Mouse (Mus musculus): ENCODE results near the gene Fnbp1l. TPM values are rescaled to one million over a fixed set of nuclear protein-coding genes. Genes with fewer than 3 reads are reported as not detected.

Fnbp1l gene
- polyA plus RNA-seq, 1 experiment from 2014 or later, result 117 TPM

GRCm38 (mm10) chr3:122629580-122629979 is 10.1 kb upstream of the Fnbp1l start:
- ChIA-PET POLR2A (no interaction called here), CTCF (no interaction called here)
- DNase-seq (ENCODE audit: low read depth, low spot score), result no peak
- no peak for TF ChIP-seq CTCF (IDR thresholded peaks at IDR 0.05)
- in situ Hi-C loops (cut with MboI; ENCODE audit: low pct_unique_long_range_greater_than_20kb), result no loop called here
- H3K27me3 ChIP-seq, result no peaks in the 10 kb centered on the region
- ATAC-seq, result peak; percentile 63

GRCm38 (mm10) chr3:122628956-122629355 is 9.4 kb upstream of the Fnbp1l start:
- no peaks in the 10 kb centered on the region for H3K27me3 ChIP-seq
- POLR2A ChIA-PET, result no interaction called here
- in situ Hi-C loops (cut with MboI; ENCODE audit: low pct_unique_long_range_greater_than_20kb), result no loop called here
- no peak for ATAC-seq
- no peak for TF ChIP-seq CTCF (IDR thresholded peaks at IDR 0.05)
- no peak for DNase-seq (ENCODE audit: low read depth, low spot score)
- CTCF ChIA-PET, result no interaction called here

GRCm38 (mm10) chr3:122628546-122628945 is 9.0 kb upstream of the Fnbp1l start:
- CTCF ChIA-PET, result no interaction called here
- TF ChIP-seq CTCF (IDR thresholded peaks at IDR 0.05), result no peak
- no peak for DNase-seq (ENCODE audit: low read depth, low spot score)
- POLR2A ChIA-PET, result no interaction called here
- in situ Hi-C loops (cut with MboI; ENCODE audit: low pct_unique_long_range_greater_than_20kb), result no loop called here
- no peak for ATAC-seq
- no peaks in the 10 kb centered on the region for H3K27me3 ChIP-seq

GRCm38 (mm10) chr3:122627846-122628245 is 8.3 kb upstream of the Fnbp1l start:
- CTCF ChIA-PET, result interaction anchor here (1.6 to 3.3 kb wide), 2 partner anchors 10 to 160 kb away, joined by 3 to 11 read pairs; no protein-coding TSS in a partner anchor
- TF ChIP-seq CTCF (IDR thresholded peaks at IDR 0.05), result no peak
- DNase-seq (ENCODE audit: low read depth, low spot score) (no peak), ATAC-seq (no peak)
- in situ Hi-C loops (cut with MboI; ENCODE audit: low pct_unique_long_range_greater_than_20kb), result no loop called here
- H3K27me3 ChIP-seq, result no peaks in the 10 kb centered on the region
- POLR2A ChIA-PET, result no interaction called here

GRCm38 (mm10) chr3:122624591-122624990 is 5.1 kb upstream of the Fnbp1l start:
- DNase-seq (ENCODE audit: low read depth, low spot score) (no peak), ATAC-seq (no peak)
- H3K27me3 ChIP-seq, result no peaks in the 10 kb centered on the region
- no peak for TF ChIP-seq CTCF (IDR thresholded peaks at IDR 0.05)
- in situ Hi-C loops (cut with MboI; ENCODE audit: low pct_unique_long_range_greater_than_20kb), result no loop called here
- CTCF ChIA-PET, result interaction anchor here (1.3 to 3.3 kb wide), 7 partner anchors 13 to 157 kb away, joined by 3 to 11 read pairs (median 4); no protein-coding TSS in a partner anchor
- POLR2A ChIA-PET, result no interaction called here

- no peaks in the 10 kb centered on the region for H3K27me3 ChIP-seq
- DNase-seq (ENCODE audit: low read depth, low spot score) (no peak), ATAC-seq (peak; percentile 31)
- ChIA-PET POLR2A (interaction anchor here (0.7 to 2.1 kb wide), 5 partner anchors 13 to 180 kb away, joined by 3 to 7 read pairs (median 5); no protein-coding TSS in a partner anchor), CTCF (interaction anchor here (0.7 to 1.7 kb wide), 6 partner anchors 18 to 457 kb away, joined by 3 to 6 read pairs (median 4); no protein-coding TSS in a partner anchor)
- in situ Hi-C loops (cut with MboI; ENCODE audit: low pct_unique_long_range_greater_than_20kb), result no loop called here
- no peak for TF ChIP-seq CTCF (IDR thresholded peaks at IDR 0.05)
Measured at GRCm38 (mm10) chr3:122620285-122620931, 893 bp upstream of the Fnbp1l start.

- POLR2A ChIA-PET, result interaction anchor here (0.7 to 2.1 kb wide), 9 partner anchors 14 to 257 kb away, joined by 3 to 7 read pairs (median 4); no protein-coding TSS in a partner anchor
- ATAC-seq (peak; percentile 26), DNase-seq (ENCODE audit: low read depth, low spot score) (no peak)
- H3K27me3 ChIP-seq, result no peaks in the 10 kb centered on the region
- TF ChIP-seq CTCF (IDR thresholded peaks at IDR 0.05), result no peak
- in situ Hi-C loops (cut with MboI; ENCODE audit: low pct_unique_long_range_greater_than_20kb), result loop anchor here (5.0 kb wide), 2 partner anchors 108 to 138 kb away; no protein-coding TSS in a partner anchor
- CTCF ChIA-PET, result interaction anchor here (0.7 to 1.4 kb wide), 2 partner anchors 120 to 153 kb away, joined by 3 to 5 read pairs; no protein-coding TSS in a partner anchor
Measured at GRCm38 (mm10) chr3:122619931-122620284, 393 bp upstream of the Fnbp1l start.

GRCm38 (mm10) chr3:122618402-122618801 is 1.1 kb downstream of the Fnbp1l start:
- DNase-seq (ENCODE audit: low read depth, low spot score) (no peak), ATAC-seq (no peak)
- no peak for TF ChIP-seq CTCF (IDR thresholded peaks at IDR 0.05)
- no peaks in the 10 kb centered on the region for H3K27me3 ChIP-seq
- ChIA-PET POLR2A (interaction anchor here (1.0 to 2.1 kb wide), 5 partner anchors 17 to 256 kb away, joined by 3 to 7 read pairs (median 3); no protein-coding TSS in a partner anchor), CTCF (interaction anchor here (0.8 to 5.6 kb wide), 18 partner anchors 9 to 326 kb away, joined by 3 to 28 read pairs (median 4); no protein-coding TSS in a partner anchor)
- in situ Hi-C loops (cut with MboI; ENCODE audit: low pct_unique_long_range_greater_than_20kb), result loop anchor here (5.0 kb wide), 2 partner anchors 106 to 136 kb away; no protein-coding TSS in a partner anchor

GRCm38 (mm10) chr3:122617613-122618340 is 1.7 kb downstream of the Fnbp1l start:
- ChIA-PET POLR2A (interaction anchor here (1.2 kb wide), 1 partner anchor 40 kb away, joined by 3 read pairs; no protein-coding TSS in a partner anchor), CTCF (interaction anchor here (0.7 to 5.6 kb wide), 27 partner anchors 9 to 333 kb away, joined by 3 to 28 read pairs (median 4); no protein-coding TSS in a partner anchor)
- no peaks in the 10 kb centered on the region for H3K27me3 ChIP-seq
- no peak for TF ChIP-seq CTCF (IDR thresholded peaks at IDR 0.05)
- in situ Hi-C loops (cut with MboI; ENCODE audit: low pct_unique_long_range_greater_than_20kb), result loop anchor here (5.0 kb wide), 2 partner anchors 105 to 135 kb away; no protein-coding TSS in a partner anchor
- ATAC-seq, result no peak
- DNase-seq (ENCODE audit: low read depth, low spot score), result no peak

- ChIA-PET CTCF (interaction anchor here (1.1 to 1.3 kb wide), 3 partner anchors 10 to 56 kb away, joined by 3 to 6 read pairs (median 4); no protein-coding TSS in a partner anchor), POLR2A (interaction anchor here (0.6 to 1.3 kb wide), 3 partner anchors 10 to 263 kb away, joined by 3 to 5 read pairs (median 3); no protein-coding TSS in a partner anchor)
- DNase-seq (ENCODE audit: low read depth, low spot score) (no peak), ATAC-seq (no peak)
- H3K27me3 ChIP-seq, result no peaks in the 10 kb centered on the region
- TF ChIP-seq CTCF (IDR thresholded peaks at IDR 0.05), result no peak
- in situ Hi-C loops (cut with MboI; ENCODE audit: low pct_unique_long_range_greater_than_20kb), result no loop called here
Measured at GRCm38 (mm10) chr3:122612537-122612936, 7.0 kb downstream of the Fnbp1l start.

Data from Patski (cell line).